Mouse (Mus musculus) liver, embryonic 11.5 days (tissue): ENCODE measurements at regions not wholly inside any gene's neighbourhood (a gene's known extent, or its start where the extent isn't known, plus 50 kb on each side); places are given as distances from the start of the nearest gene placed in this dataset.

Source experiments
- ATAC-seq: fragments of 200-750 bp; cut with Nextera tagmentation; replicated peaks from 2 replicates; pipeline ENCODE4 v1.8.0; 2017; ENCODE audit warnings: moderate number of reproducible peaks, mild to moderate bottlenecking, moderate TSS enrichment, moderate library complexity; ENCODE audit not compliant: low FRiP score
- DNase-seq: peaks from one replicate; pipeline ENCODE4 v3.0.0-alpha.2; 2017; ENCODE audit warnings: low spot score
- H3K27ac ChIP-seq: fragments of 300-500 bp; sonication (generic); 2 replicates; pipeline ENCODE4 v1.5.1; 2014; ENCODE audit warnings: mild to moderate bottlenecking, low read depth, low read length, control low read depth
- H3K27me3 ChIP-seq: fragments of 300-500 bp; sonication (generic); replicated peaks from 2 replicates; pipeline ENCODE4 v1.6.1; 2014; ENCODE audit warnings: low read length, mixed read lengths; ENCODE audit not compliant: control insufficient read depth, insufficient read depth
- H3K36me3 ChIP-seq: fragments of 300-500 bp; sonication (generic); 2 replicates; pipeline ENCODE4 v1.6.1; 2014; ENCODE audit warnings: mild to moderate bottlenecking, low read length, moderate library complexity, mixed read lengths; ENCODE audit not compliant: control insufficient read depth, insufficient read depth
- H3K4me1 ChIP-seq: fragments of 300-500 bp; sonication (generic); replicated peaks from 2 replicates; pipeline ENCODE4 v1.6.1; 2014; ENCODE audit warnings: low read length, mixed read lengths; ENCODE audit not compliant: control insufficient read depth, insufficient read depth
- H3K4me2 ChIP-seq: fragments of 300-500 bp; sonication (generic); 2 replicates; pipeline ENCODE4 v1.6.1; 2014; ENCODE audit warnings: mild to moderate bottlenecking, control low read depth, moderate library complexity
- H3K4me3 ChIP-seq: fragments of 300-500 bp; sonication (generic); 2 replicates; pipeline ENCODE4 v1.5.1; 2014; ENCODE audit warnings: low read depth, low read length, control low read depth
- H3K9ac ChIP-seq: fragments of 300-500 bp; sonication (generic); 2 replicates; pipeline ENCODE4 v1.6.1; 2014; ENCODE audit warnings: low read depth, low read length, control low read depth
- H3K9me3 ChIP-seq: fragments of 300-500 bp; sonication (generic); 2 replicates; pipeline ENCODE4 v1.6.1; 2016; ENCODE audit warnings: low read length, inconsistent platforms, mixed read lengths; ENCODE audit not compliant: control insufficient read depth
- WGBS: fragments of 180-500 bp; shearing (Covaris S2); extraction: QIAGEN DNeasy Blood & Tissue Kit; methylation state at CpG from one replicate; pipeline ENCODE4 v1.1.7; 2014; 5-methylcytosine and 5-hydroxymethylcytosine counted together

- Histone ChIP-seq H3K9me3 (no peaks in the 10 kb centered on the region), H3K4me2 (no peak overlapping the region), H3K4me3 (no peak overlapping the region), H3K9ac (no peak overlapping the region), H3K4me1 (no peaks in the 10 kb centered on the region), H3K27me3 (peaks cover 14% of the 10 kb centered on the region; the same call in 1 of the 2 replicates), H3K27ac (no peak overlapping the region), H3K36me3 (no peaks in the 10 kb centered on the region)
- DNase-seq, result no peak
- 50% methylated on average over 4 of the region's 4 CpGs for WGBS
- peak; percentile 53; the same call in 1 of the 2 replicates for ATAC-seq
These were observed 73.3 kb upstream of the Pja1 start for GRCm38 (mm10) chrX:99544410-99544809.

- H3K27me3 ChIP-seq, result peaks cover 15% of the 10 kb centered on the region
- H3K27ac ChIP-seq, result no peak overlapping the region
- H3K4me2 ChIP-seq, result no peak overlapping the region
- WGBS, result 87% methylated on average over 3 of the region's 3 CpGs
- ATAC-seq, result no peak
- no peaks in the 10 kb centered on the region for H3K4me1 ChIP-seq
- DNase-seq, result no peak
- no peaks in the 10 kb centered on the region for H3K9me3 ChIP-seq
- H3K9ac ChIP-seq, result no peak overlapping the region
- no peak overlapping the region for H3K4me3 ChIP-seq
- no peaks in the 10 kb centered on the region for H3K36me3 ChIP-seq
These were observed 70.8 kb upstream of the Pja1 start for GRCm38 (mm10) chrX:99541916-99542315.

GRCm38 (mm10) chrX:99540087-99540576 is 69.1 kb upstream of the Pja1 start:
- Histone ChIP-seq H3K4me2 (no peak overlapping the region), H3K4me3 (no peak overlapping the region), H3K9ac (no peak overlapping the region), H3K9me3 (no peaks in the 10 kb centered on the region), H3K36me3 (no peaks in the 10 kb centered on the region), H3K4me1 (no peaks in the 10 kb centered on the region), H3K27me3 (peaks cover 17% of the 10 kb centered on the region), H3K27ac (no peak overlapping the region)
- ATAC-seq (no peak), DNase-seq (no peak)
- 72% methylated on average over 5 of the region's 6 CpGs for WGBS

- Histone ChIP-seq H3K27ac (no peak overlapping the region), H3K4me2 (no peak overlapping the region), H3K4me3 (no peak overlapping the region), H3K4me1 (no peaks in the 10 kb centered on the region), H3K9ac (no peak overlapping the region), H3K36me3 (no peaks in the 10 kb centered on the region), H3K27me3 (peaks cover 19% of the 10 kb centered on the region), H3K9me3 (no peaks in the 10 kb centered on the region)
- DNase-seq, result no peak
- 93% methylated on average over 4 of the region's 4 CpGs for WGBS
- no peak for ATAC-seq
These were observed 68.6 kb upstream of the Pja1 start for GRCm38 (mm10) chrX:99539684-99540083.

GRCm38 (mm10) chrX:99537814-99538213 is 66.7 kb upstream of the Pja1 start:
- peaks cover 18% of the 10 kb centered on the region for H3K27me3 ChIP-seq
- no peaks in the 10 kb centered on the region for H3K36me3 ChIP-seq
- no peak overlapping the region for H3K9ac ChIP-seq
- no peaks in the 10 kb centered on the region for H3K9me3 ChIP-seq
- WGBS, result 59% methylated on average over 4 of the region's 4 CpGs
- H3K4me3 ChIP-seq, result no peak overlapping the region
- H3K4me2 ChIP-seq, result no peak overlapping the region
- no peak for DNase-seq
- no peak for ATAC-seq
- H3K27ac ChIP-seq, result no peak overlapping the region
- H3K4me1 ChIP-seq, result no peaks in the 10 kb centered on the region

GRCm38 (mm10) chrX:99534922-99535321 is 63.8 kb upstream of the Pja1 start:
- Histone ChIP-seq H3K4me3 (no peak overlapping the region), H3K4me1 (no peaks in the 10 kb centered on the region), H3K27ac (no peak overlapping the region), H3K9me3 (no peaks in the 10 kb centered on the region), H3K9ac (no peak overlapping the region), H3K4me2 (no peak overlapping the region), H3K36me3 (no peaks in the 10 kb centered on the region), H3K27me3 (peaks cover 30% of the 10 kb centered on the region)
- WGBS, result 78% methylated on average over 4 of the region's 4 CpGs
- DNase-seq (no peak), ATAC-seq (no peak)

DNA sequence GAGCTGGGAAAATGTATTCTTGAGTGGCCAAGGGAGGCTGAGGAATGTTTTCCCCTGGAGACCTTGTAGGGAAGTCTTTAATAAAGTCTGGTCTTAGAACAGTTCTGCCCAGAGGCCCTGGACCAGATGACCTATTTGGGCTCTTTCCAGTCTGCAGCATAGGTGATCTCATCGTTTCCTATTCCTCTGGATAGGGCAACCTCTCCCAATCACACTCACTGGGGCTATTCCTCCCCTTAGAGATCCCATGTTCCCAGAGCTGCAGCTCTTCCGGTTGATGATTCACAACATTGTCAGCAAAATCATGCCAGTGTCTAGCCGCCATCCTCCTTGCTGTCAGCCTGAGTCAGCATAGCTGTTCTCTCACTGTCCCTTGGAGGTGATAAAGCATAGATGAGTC is 60.1 kb upstream of the Pja1 start:
- no peak overlapping the region for H3K4me2 ChIP-seq
- no peak for ATAC-seq
- no peak for DNase-seq
- H3K27me3 ChIP-seq, result peaks cover 40% of the 10 kb centered on the region
- H3K9ac ChIP-seq, result no peak overlapping the region
- no peaks in the 10 kb centered on the region for H3K36me3 ChIP-seq
- no peak overlapping the region for H3K4me3 ChIP-seq
- H3K27ac ChIP-seq, result no peak overlapping the region
- H3K4me1 ChIP-seq, result no peaks in the 10 kb centered on the region
- 63% methylated on average over 3 of the region's 3 CpGs for WGBS
- no peaks in the 10 kb centered on the region for H3K9me3 ChIP-seq

- no peak for DNase-seq
- peaks cover 38% of the 10 kb centered on the region for H3K27me3 ChIP-seq
- 65% methylated on average over 7 of the region's 7 CpGs for WGBS
- H3K4me2 ChIP-seq, result no peak overlapping the region
- H3K36me3 ChIP-seq, result no peaks in the 10 kb centered on the region
- ATAC-seq, result no peak
- H3K4me3 ChIP-seq, result no peak overlapping the region
- no peak overlapping the region for H3K9ac ChIP-seq
- no peak overlapping the region for H3K27ac ChIP-seq
- no peaks in the 10 kb centered on the region for H3K9me3 ChIP-seq
- H3K4me1 ChIP-seq, result no peaks in the 10 kb centered on the region
These were observed 59.4 kb upstream of the Pja1 start for GRCm38 (mm10) chrX:99530511-99530910.

GRCm38 (mm10) chrX:99523306-99523705 is 52.2 kb upstream of the Pja1 start:
- peaks cover 36% of the 10 kb centered on the region for H3K27me3 ChIP-seq
- H3K27ac ChIP-seq, result no peak overlapping the region
- no peaks in the 10 kb centered on the region for H3K4me1 ChIP-seq
- no peaks in the 10 kb centered on the region for H3K36me3 ChIP-seq
- H3K4me2 ChIP-seq, result no peak overlapping the region
- ATAC-seq (no peak), DNase-seq (no peak)
- WGBS, result 29% methylated on average over 6 of the region's 6 CpGs
- no peak overlapping the region for H3K9ac ChIP-seq
- H3K9me3 ChIP-seq, result no peaks in the 10 kb centered on the region
- H3K4me3 ChIP-seq, result no peak overlapping the region
